Mouse (Mus musculus) heart, adult 18-20 months (tissue): ENCODE data around the gene Rho. TPM values are rescaled to one million over a fixed set of nuclear protein-coding genes. Genes with fewer than 3 reads are reported as not detected.

Experiments
- DNase-seq, 2 experiments: peaks; one replicate each; pipeline ENCODE4 v3.0.0; 2021 to 2022; ENCODE audit warnings: mixed read lengths in 1 of 2
- long read RNA-seq, 2 experiments: library from polyadenylated mRNA; stranded (forward); transcript quantifications; one replicate each; pipeline ENCODE4 v2.0.0; 2021
- total RNA-seq, 2 experiments: library from RNA; stranded (reverse); gene quantifications; 2 replicates each; pipeline ENCODE4 v1.2.3; 2021

Gene Rho
- not detected for total RNA-seq
- long read RNA-seq, experiment 1, result 0 reads
- long read RNA-seq, experiment 2, result 0 reads

GRCm38 (mm10) chr6:115931639-115932038 lies at the start of gene Rho:
Rho (plus strand) TSS chr6:115931748.
- DNase-seq, result no peak

- DNase-seq, result no peak
Measured at GRCm38 (mm10) chr6:115884018-115884417, 47.5 kb upstream of the Rho start.

GRCm38 (mm10) chr6:115886894-115887293 lies 44.7 kb upstream of the Rho start:
- DNase-seq, result no peak

GRCm38 (mm10) chr6:115888296-115888695 lies 43.3 kb upstream of the Rho start:
- no peak for DNase-seq

GRCm38 (mm10) chr6:115890601-115891000 lies 40.9 kb upstream of the Rho start:
- no peak for DNase-seq

GRCm38 (mm10) chr6:115891061-115891460 lies 40.5 kb upstream of the Rho start:
- DNase-seq, result no peak

GRCm38 (mm10) chr6:115891497-115892061 lies 40.0 kb upstream of the Rho start:
- DNase-seq, result no peak

- DNase-seq, result no peak
Measured at GRCm38 (mm10) chr6:115892363-115892762, 39.2 kb upstream of the Rho start.

- no peak for DNase-seq
Measured at GRCm38 (mm10) chr6:115896346-115896745, 35.2 kb upstream of the Rho start.

GRCm38 (mm10) chr6:115897117-115897516 lies 34.4 kb upstream of the Rho start:
- DNase-seq, result peak; percentile 78 to 89

GRCm38 (mm10) chr6:115897926-115898520 lies 33.5 kb upstream of the Rho start:
- no peak for DNase-seq

GRCm38 (mm10) chr6:115901062-115901461 lies 30.5 kb upstream of the Rho start:
- peak; percentile 86 to 91 for DNase-seq

GRCm38 (mm10) chr6:115901489-115901931 lies 30.0 kb upstream of the Rho start:
- DNase-seq, result peak; percentile 79 to 90

- DNase-seq, result no peak
Measured at GRCm38 (mm10) chr6:115902545-115902944, 29.0 kb upstream of the Rho start.

GRCm38 (mm10) chr6:115905568-115905967 lies 26.0 kb upstream of the Rho start:
- DNase-seq, result peak; percentile 48 to 79

- DNase-seq, result no peak
Measured at GRCm38 (mm10) chr6:115906455-115906854, 25.1 kb upstream of the Rho start.

- no peak for DNase-seq
Measured at GRCm38 (mm10) chr6:115906871-115907270, 24.7 kb upstream of the Rho start.

- no peak for DNase-seq
Measured at GRCm38 (mm10) chr6:115908421-115908982, 23.0 kb upstream of the Rho start.

GRCm38 (mm10) chr6:115909052-115909451 lies 22.5 kb upstream of the Rho start:
- no peak for DNase-seq

GRCm38 (mm10) chr6:115909940-115910339 lies 21.6 kb upstream of the Rho start:
- DNase-seq, result peak; percentile 79 to 92

- DNase-seq, result peak in 1 of 2 experiments; percentile 55
Measured at GRCm38 (mm10) chr6:115911763-115912162, 19.8 kb upstream of the Rho start.

- no peak for DNase-seq
Measured at GRCm38 (mm10) chr6:115913482-115913881, 18.1 kb upstream of the Rho start.

- DNase-seq, result no peak
Measured at GRCm38 (mm10) chr6:115914511-115915202, 16.9 kb upstream of the Rho start.
